Mouse (Mus musculus) midbrain, postnatal 0 days (tissue): Measurements from ENCODE around the gene Mettl17. TPM values are rescaled to one million over a fixed set of nuclear protein-coding genes. Genes with fewer than 3 reads are reported as not detected.

ENCODE experiments used
- ATAC-seq: fragments of 200-750 bp; cut with Nextera tagmentation; 2 replicates; pipeline ENCODE4 v1.8.0; 2017; ENCODE audit warnings: moderate number of reproducible peaks, mild to moderate bottlenecking, moderate TSS enrichment, moderate library complexity; ENCODE audit not compliant: low FRiP score
- DNase-seq: peaks from one replicate; pipeline ENCODE4 v3.0.0-alpha.2; 2015; ENCODE audit warnings: low spot score
- H3K27ac ChIP-seq: fragments of 300-500 bp; sonication (generic); 2 replicates; pipeline ENCODE4 v1.5.1; 2014; ENCODE audit warnings: low read depth, mild to moderate bottlenecking, low read length, mixed read lengths
- H3K27me3 ChIP-seq: fragments of 300-500 bp; sonication (generic); 2 replicates; pipeline ENCODE4 v1.6.1; 2014; ENCODE audit warnings: low read length, control low read depth, mixed read lengths; ENCODE audit not compliant: insufficient read depth
- H3K36me3 ChIP-seq: fragments of 300-500 bp; sonication (generic); 2 replicates; pipeline ENCODE4 v1.6.1; 2014; ENCODE audit warnings: low read length, control low read depth, mixed read lengths; ENCODE audit not compliant: insufficient read depth
- H3K4me1 ChIP-seq: fragments of 300-500 bp; sonication (generic); 2 replicates; pipeline ENCODE4 v1.6.1; 2014; ENCODE audit warnings: mild to moderate bottlenecking, control low read depth, antibody characterized with exemption, low read length, mixed read lengths; ENCODE audit not compliant: insufficient read depth
- H3K4me2 ChIP-seq: fragments of 300-500 bp; sonication (generic); 2 replicates; pipeline ENCODE4 v1.6.1; 2014; ENCODE audit warnings: low read depth, mild to moderate bottlenecking, low read length, mixed read lengths; ENCODE audit not compliant: poor library complexity, severe bottlenecking
- H3K4me3 ChIP-seq: fragments of 300-500 bp; sonication (generic); 2 replicates; pipeline ENCODE4 v1.5.1; 2014; ENCODE audit warnings: low read depth, mild to moderate bottlenecking, low read length, moderate library complexity
- H3K9ac ChIP-seq: fragments of 300-500 bp; sonication (generic); replicated peaks from 2 replicates; pipeline ENCODE4 v1.6.1; 2014; ENCODE audit warnings: mild to moderate bottlenecking, low read length, moderate library complexity, mixed read lengths; ENCODE audit not compliant: poor library complexity, severe bottlenecking
- H3K9me3 ChIP-seq: fragments of 300-500 bp; sonication (generic); 2 replicates; pipeline ENCODE4 v1.6.1; 2016; ENCODE audit warnings: low read length, control low read depth
- CTCF ChIP-seq: IDR thresholded peaks from 2 replicates; pipeline ENCODE4 v1.5.1; 2016; ENCODE audit warnings: antibody characterized with exemption, mild to moderate bottlenecking
- WGBS: fragments of 180-500 bp; shearing (Covaris S2); extraction: QIAGEN DNeasy Blood & Tissue Kit; methylation state at CpG from one replicate; pipeline ENCODE4 v1.1.7; 2014; 5-methylcytosine and 5-hydroxymethylcytosine counted together
- polyA plus RNA-seq: library from polyadenylated mRNA; unstranded; fragments of >200 nt; fragmentation: Nextera tagmentation; extraction: Ambion mirVana; gene quantifications from 2 replicates; pipeline ENCODE4 v1.2.1, GENCODE M21; 2015
- total RNA-seq: library from RNA; depleted of rRNA; stranded (reverse); fragments of >200 nt; gene quantifications from 2 replicates; pipeline ENCODE4 v1.2.3, GENCODE M21; 2014

Gene Mettl17
- total and polyA plus RNA-seq, 2 experiments from 2014 or later = 71.6 to 91.4 TPM

GRCm38 (mm10) chr14:51893094-51893794 is 8.6 kb downstream of the Mettl17 start:
- TF ChIP-seq CTCF = no peak
- no peak overlapping the region for H3K4me2 ChIP-seq
- H3K9me3 ChIP-seq = no peaks in the 10 kb centered on the region
- DNase-seq (no peak), ATAC-seq (no peak)
- H3K9ac ChIP-seq = no peak overlapping the region
- no peaks in the 10 kb centered on the region for H3K27me3 ChIP-seq
- no peak overlapping the region for H3K4me3 ChIP-seq
- 28% methylated on average over 10 of the region's 10 CpGs for WGBS
- H3K27ac ChIP-seq = no peak overlapping the region
- peaks cover 42% of the 10 kb centered on the region for H3K36me3 ChIP-seq
- no peaks in the 10 kb centered on the region for H3K4me1 ChIP-seq

DNA sequence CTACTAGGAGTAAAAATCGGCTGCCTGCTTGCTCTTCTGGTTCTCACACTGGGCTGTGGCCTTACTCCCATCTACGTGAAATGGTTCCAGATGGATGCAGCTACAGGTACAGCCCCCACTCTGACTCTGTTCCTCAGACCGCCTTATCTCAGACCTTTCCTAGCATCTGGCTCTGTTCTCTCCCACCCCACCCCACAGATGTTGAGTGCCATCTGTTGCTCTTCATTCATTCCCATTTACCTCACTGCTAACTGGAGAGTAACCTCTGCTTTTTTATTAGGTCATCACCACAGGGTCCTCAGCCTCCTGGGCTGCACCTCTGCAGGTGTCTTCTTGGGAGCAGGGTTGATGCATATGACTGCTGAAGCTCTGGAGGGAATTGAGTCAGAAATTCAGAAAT is 9.2 kb downstream of the Mettl17 start:
- no peaks in the 10 kb centered on the region for H3K9me3 ChIP-seq
- WGBS = 64% methylated on average over 3 of the region's 3 CpGs
- H3K27me3 ChIP-seq = no peaks in the 10 kb centered on the region
- ATAC-seq (no peak), DNase-seq (no peak)
- no peak overlapping the region for H3K9ac ChIP-seq
- no peak for TF ChIP-seq CTCF
- no peaks in the 10 kb centered on the region for H3K4me1 ChIP-seq
- H3K36me3 ChIP-seq = peaks cover 37% of the 10 kb centered on the region
- H3K27ac ChIP-seq = no peak overlapping the region
- no peak overlapping the region for H3K4me2 ChIP-seq
- no peak overlapping the region for H3K4me3 ChIP-seq

- H3K27me3 ChIP-seq = no peaks in the 10 kb centered on the region
- peaks cover 24% of the 10 kb centered on the region for H3K36me3 ChIP-seq
- H3K4me2 ChIP-seq = no peak overlapping the region
- H3K9ac ChIP-seq = no peak overlapping the region
- DNase-seq = no peak
- H3K27ac ChIP-seq = no peak overlapping the region
- ATAC-seq = peak; percentile 15; the same call in 1 of the 2 replicates
- H3K9me3 ChIP-seq = no peaks in the 10 kb centered on the region
- H3K4me1 ChIP-seq = no peaks in the 10 kb centered on the region
- WGBS = 78% methylated on average over 14 of the region's 14 CpGs
- H3K4me3 ChIP-seq = no peak overlapping the region
- no peak for TF ChIP-seq CTCF
Observed at GRCm38 (mm10) chr14:51895071-51895470, 10.4 kb downstream of the Mettl17 start.

DNA sequence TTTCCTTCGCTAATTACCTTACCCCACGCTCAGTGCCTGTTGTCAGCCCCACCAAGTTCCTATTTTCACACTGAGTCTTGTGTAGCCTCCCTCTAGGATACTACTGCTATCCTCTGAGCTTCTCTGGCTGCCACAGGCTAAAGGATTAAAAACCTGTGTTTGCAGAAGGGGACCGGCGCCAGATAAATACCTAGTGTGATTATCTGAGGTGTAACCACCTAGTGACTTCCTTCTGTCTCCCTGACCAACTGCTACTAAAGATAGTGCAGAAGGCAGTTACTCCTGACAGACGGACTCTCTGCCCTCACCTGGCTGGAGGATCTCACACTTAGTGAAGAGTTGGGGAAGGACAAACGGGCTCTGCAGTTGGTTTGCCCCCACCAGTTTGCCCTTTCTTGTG is 11.4 kb downstream of the Mettl17 start:
- no peak overlapping the region for H3K9ac ChIP-seq
- no peak overlapping the region for H3K27ac ChIP-seq
- WGBS = 88% methylated on average over 6 of the region's 6 CpGs
- no peak overlapping the region for H3K4me2 ChIP-seq
- TF ChIP-seq CTCF = no peak
- no peak for DNase-seq
- H3K4me3 ChIP-seq = no peak overlapping the region
- no peaks in the 10 kb centered on the region for H3K27me3 ChIP-seq
- H3K9me3 ChIP-seq = no peaks in the 10 kb centered on the region
- ATAC-seq = no peak
- peaks cover 17% of the 10 kb centered on the region for H3K36me3 ChIP-seq
- no peaks in the 10 kb centered on the region for H3K4me1 ChIP-seq

- no peak for TF ChIP-seq CTCF
- ATAC-seq (no peak), DNase-seq (no peak)
- H3K9me3 ChIP-seq = no peaks in the 10 kb centered on the region
- no peaks in the 10 kb centered on the region for H3K4me1 ChIP-seq
- H3K4me3 ChIP-seq = no peak overlapping the region
- no peak overlapping the region for H3K9ac ChIP-seq
- no peak overlapping the region for H3K4me2 ChIP-seq
- WGBS = 75% methylated on average over 8 of the region's 8 CpGs
- peaks cover 10% of the 10 kb centered on the region for H3K36me3 ChIP-seq
- H3K27me3 ChIP-seq = no peaks in the 10 kb centered on the region
- no peak overlapping the region for H3K27ac ChIP-seq
Observed at GRCm38 (mm10) chr14:51896539-51897170, 12.0 kb downstream of the Mettl17 start.

- Histone ChIP-seq H3K36me3 (peaks cover 4% of the 10 kb centered on the region), H3K27ac (no peak overlapping the region), H3K4me1 (no peaks in the 10 kb centered on the region), H3K4me2 (no peak overlapping the region), H3K27me3 (no peaks in the 10 kb centered on the region), H3K9me3 (no peaks in the 10 kb centered on the region), H3K4me3 (no peak overlapping the region), H3K9ac (no peak overlapping the region)
- no peak for DNase-seq
- WGBS = 94% methylated on average over 1 of the region's 1 CpGs
- ATAC-seq = no peak
- no peak for TF ChIP-seq CTCF
Observed at GRCm38 (mm10) chr14:51899351-51899750, 14.7 kb downstream of the Mettl17 start.
